Mouse (Mus musculus) layer of hippocampus, adult 11-12 months (tissue): ENCODE data around the gene Tbxa2r.

Source experiments
- DNase-seq: peaks from one replicate; pipeline ENCODE4 v3.0.0; 2022; ENCODE audit warnings: low spot score

Gene Tbxa2r

GRCm38 (mm10) chr10:81344421-81345161, 16.1 kb downstream of the Tbxa2r start:
- no peak for DNase-seq

- no peak for DNase-seq
Measured at GRCm38 (mm10) chr10:81345162-81345534, 16.6 kb downstream of the Tbxa2r start.

GRCm38 (mm10) chr10:81346453-81347067, 18.0 kb downstream of the Tbxa2r start:
- DNase-seq = no peak

GRCm38 (mm10) chr10:81349146-81349545, 20.6 kb downstream of the Tbxa2r start:
- no peak for DNase-seq

GRCm38 (mm10) chr10:81349961-81350350, 21.4 kb downstream of the Tbxa2r start:
- no peak for DNase-seq

GRCm38 (mm10) chr10:81350351-81351063, 22.0 kb downstream of the Tbxa2r start, which contains the start of gene Hmg20b:
Gene Hmg20b, minus strand, starts transcription at chr10:81350480.
- peak; percentile 100 for DNase-seq

GRCm38 (mm10) chr10:81351678-81352291, 23.3 kb downstream of the Tbxa2r start:
- DNase-seq = no peak

- DNase-seq = no peak
Measured at GRCm38 (mm10) chr10:81354738-81355477, 26.4 kb downstream of the Tbxa2r start.

GRCm38 (mm10) chr10:81355533-81355932, 27.0 kb downstream of the Tbxa2r start:
- no peak for DNase-seq

- DNase-seq = no peak
Measured at GRCm38 (mm10) chr10:81356352-81356990, 27.9 kb downstream of the Tbxa2r start.

GRCm38 (mm10) chr10:81356991-81357844, 28.7 kb downstream of the Tbxa2r start, which contains the start of gene Mfsd12:
Gene Mfsd12, plus strand, starts transcription at chr10:81357491.
- DNase-seq = peak; percentile 92

- DNase-seq = no peak
Measured at GRCm38 (mm10) chr10:81358209-81358608, 29.7 kb downstream of the Tbxa2r start.

GRCm38 (mm10) chr10:81358841-81359240, 30.3 kb downstream of the Tbxa2r start:
- no peak for DNase-seq

- no peak for DNase-seq
Measured at GRCm38 (mm10) chr10:81360721-81361120, 32.2 kb downstream of the Tbxa2r start.

GRCm38 (mm10) chr10:81362336-81362949, 33.9 kb downstream of the Tbxa2r start:
- no peak for DNase-seq

GRCm38 (mm10) chr10:81363436-81364346, 35.2 kb downstream of the Tbxa2r start:
- DNase-seq = no peak

GRCm38 (mm10) chr10:81364666-81365065, 36.1 kb downstream of the Tbxa2r start:
- no peak for DNase-seq

- no peak for DNase-seq
Measured at GRCm38 (mm10) chr10:81365073-81365472, 36.5 kb downstream of the Tbxa2r start.
